Mouse (Mus musculus) olfactory bulb, adult 2 months (tissue): ENCODE data around the gene Slco4c1.

Experiments
- CTCF ChIP-seq: fragments of 200-500 bp; IDR thresholded peaks from 2 replicates; pipeline ENCODE4 v1.5.1; 2012; ENCODE audit warnings: low read depth, mild to moderate bottlenecking, low read length, moderate library complexity; ENCODE audit not compliant: insufficient read depth
- POLR2A ChIP-seq: fragments of 200-500 bp; IDR thresholded peaks from 2 replicates; pipeline ENCODE4 v1.6.1; 2012; ENCODE audit warnings: mild to moderate bottlenecking, low read depth, low read length, moderate library complexity; ENCODE audit not compliant: insufficient read depth

DNA sequence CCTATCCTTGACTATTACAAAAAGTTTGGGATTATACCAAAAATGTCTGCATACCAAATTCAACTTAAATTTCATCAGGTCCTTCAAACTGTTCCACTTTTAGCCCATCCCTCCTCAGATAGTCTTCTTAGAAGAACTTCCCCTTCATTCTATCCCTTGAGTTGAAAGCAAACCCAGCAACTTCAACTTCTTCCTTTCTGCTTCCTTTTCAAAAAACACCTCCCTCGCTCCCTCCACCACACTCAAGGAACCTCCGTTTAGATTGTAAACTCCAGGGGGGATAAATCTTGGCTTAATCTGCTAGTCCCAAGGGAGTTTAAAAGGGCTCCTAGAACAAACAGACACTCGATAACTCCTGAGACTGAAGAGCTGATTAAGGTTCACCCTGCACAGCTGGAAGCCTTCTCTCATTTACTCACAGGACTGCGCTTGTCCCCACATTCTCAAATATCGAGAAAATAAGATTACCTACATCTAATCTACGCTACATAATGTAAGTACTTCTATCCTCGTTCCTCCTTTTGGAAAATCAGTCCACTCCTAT, 1.1 kb downstream of the Slco4c1 start:
- TF ChIP-seq POLR2A (no peak), CTCF (no peak)
